Mouse (Mus musculus): ENCODE results near the gene Slc38a4. TPM values are rescaled to one million over a fixed set of nuclear protein-coding genes. Genes with fewer than 3 reads are reported as not detected.

The Slc38a4 gene
- polyA plus RNA-seq, 1 experiment from 2014 or later, result 28.6 TPM

GRCm38 (mm10) chr15:97002752-97003151 is 53.0 kb downstream of the Slc38a4 start:
- Histone ChIP-seq H3K4me3 (peak overlapping the region; percentile 36), H3K4me1 (replicated peaks) (peaks cover 24% of the 10 kb centered on the region)
- 59% methylated on average over 12 of the region's 12 CpGs for WGBS

DNA sequence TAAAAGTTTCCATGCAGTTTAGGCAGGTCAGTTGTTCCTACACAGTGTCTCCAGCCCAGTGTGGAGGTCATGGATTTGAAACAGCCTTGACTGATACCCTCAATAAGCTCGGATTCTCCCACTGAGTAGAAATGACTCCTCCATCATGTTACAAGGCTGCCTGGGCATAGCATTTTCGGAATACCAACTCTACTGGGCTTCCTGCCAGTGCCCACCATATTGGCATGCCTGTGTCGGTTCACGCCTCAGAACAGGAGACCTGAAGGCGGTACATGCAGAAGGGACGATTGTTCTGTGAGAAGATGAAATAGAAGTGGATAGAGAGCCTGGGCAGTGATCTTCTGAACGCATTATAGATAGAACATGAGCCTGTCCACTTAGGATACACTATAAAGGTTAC is 53.9 kb downstream of the Slc38a4 start:
- H3K27ac ChIP-seq, result peak overlapping the region; percentile 78
- H3K27me3 ChIP-seq (ENCODE audit: insufficient read depth, poor library complexity, severe bottlenecking), result no peaks in the 10 kb centered on the region
- H3K9me3 ChIP-seq, result no peaks in the 10 kb centered on the region
- WGBS, result 90% methylated on average over 7 of the region's 7 CpGs
- H3K36me3 ChIP-seq, result no peaks in the 10 kb centered on the region
- no peak overlapping the region for H3K4me3 ChIP-seq
- H3K4me1 ChIP-seq (replicated peaks), result peaks cover 24% of the 10 kb centered on the region
- no peak for DNase-seq (ENCODE audit: low spot score)

More at GRCm38 (mm10) chr15:97002752-97003151, 53.0 kb downstream of the Slc38a4 start:
- DNase-seq (ENCODE audit: low spot score), result no peak
- H3K27ac ChIP-seq, result 0 out of 2 replicates have a peak overlapping the region, but pooled peaks have one; percentile 53
- no peaks in the 10 kb centered on the region for H3K27me3 ChIP-seq (ENCODE audit: insufficient read depth, poor library complexity, severe bottlenecking)
- no peaks in the 10 kb centered on the region for H3K9me3 ChIP-seq
- no peaks in the 10 kb centered on the region for H3K36me3 ChIP-seq

DNA sequence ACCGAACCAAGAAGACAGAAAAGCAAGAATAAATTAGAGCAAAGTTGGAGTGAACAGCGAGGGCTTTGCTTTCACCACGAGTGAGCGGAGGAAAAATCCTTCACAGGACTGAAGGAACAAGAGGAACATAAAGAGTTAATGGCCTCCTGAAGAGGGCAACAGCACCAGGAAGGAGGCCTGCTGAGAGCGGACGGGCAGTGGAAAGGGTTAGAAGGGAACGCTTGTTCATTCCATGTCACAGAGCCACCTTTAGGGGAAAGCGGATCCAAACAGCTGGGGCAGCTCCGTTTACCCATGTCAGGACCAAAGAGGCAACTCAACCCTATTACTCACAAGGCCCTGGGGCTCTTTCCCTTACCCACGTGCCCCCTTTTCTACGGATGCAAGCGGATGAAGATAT is 54.3 kb downstream of the Slc38a4 start:
- Histone ChIP-seq H3K9me3 (no peaks in the 10 kb centered on the region), H3K27ac (peak overlapping the region; percentile 78), H3K4me3 (no peak overlapping the region), H3K4me1 (replicated peaks) (peaks cover 24% of the 10 kb centered on the region), H3K36me3 (peaks cover 1% of the 10 kb centered on the region; the same call in 1 of the 2 replicates), H3K27me3 (ENCODE audit: insufficient read depth, poor library complexity, severe bottlenecking) (no peaks in the 10 kb centered on the region)
- WGBS, result 52% methylated on average over 12 of the region's 12 CpGs
- DNase-seq (ENCODE audit: low spot score), result peak; percentile 46

DNA sequence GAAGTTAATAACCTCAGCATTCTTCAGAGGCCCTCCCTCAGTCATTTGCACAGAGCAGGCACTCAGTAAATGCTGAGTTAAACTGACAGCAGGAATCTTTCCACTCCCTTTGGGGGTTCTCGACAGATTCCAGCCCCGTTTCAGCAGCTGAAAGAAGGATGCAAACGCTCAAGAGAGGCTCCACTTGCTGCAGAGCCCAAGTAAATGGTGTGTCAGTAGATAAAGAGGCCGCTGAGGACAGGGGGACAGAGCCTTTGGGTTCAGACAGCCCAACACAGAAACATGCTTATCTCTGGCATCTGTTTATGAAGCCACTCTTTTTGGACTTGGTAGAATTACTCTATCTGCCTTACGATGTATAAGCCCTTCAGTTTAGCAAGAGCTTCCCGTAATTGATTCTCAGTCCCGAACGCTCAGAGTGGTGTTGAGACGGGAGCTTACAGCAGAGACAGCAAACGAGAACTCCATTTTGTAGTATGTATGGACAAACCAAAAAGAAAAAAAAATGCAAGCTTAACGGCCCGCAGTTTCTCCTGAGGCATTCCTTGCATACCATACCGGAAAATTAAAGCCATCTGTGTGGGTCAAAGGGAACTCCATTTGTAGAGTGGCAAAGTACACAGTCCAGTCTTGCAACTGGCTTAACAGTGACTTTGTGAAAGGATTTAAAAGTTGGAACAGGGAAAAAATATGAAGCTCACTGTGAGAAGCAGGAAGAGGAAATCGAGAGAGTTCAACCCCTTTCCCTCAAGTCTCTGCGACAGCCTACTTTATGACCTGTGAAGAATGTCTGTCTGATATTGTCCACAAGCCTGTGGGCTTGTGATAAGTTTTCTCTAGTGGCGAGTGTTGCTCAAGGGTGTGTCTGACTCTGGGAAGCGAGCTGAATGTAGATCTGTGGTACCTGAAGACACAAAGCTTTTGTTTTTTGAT is 55.2 kb downstream of the Slc38a4 start:
- Histone ChIP-seq H3K36me3 (peaks cover 3% of the 10 kb centered on the region; the same call in 1 of the 2 replicates), H3K4me3 (no peak overlapping the region), H3K4me1 (replicated peaks) (peaks cover 24% of the 10 kb centered on the region), H3K9me3 (no peaks in the 10 kb centered on the region), H3K27ac (peak overlapping the region; percentile 78), H3K27me3 (ENCODE audit: insufficient read depth, poor library complexity, severe bottlenecking) (no peaks in the 10 kb centered on the region)
- WGBS, result 53% methylated on average over 17 of the region's 17 CpGs
- peak; percentile 26 for DNase-seq (ENCODE audit: low spot score)

DNA sequence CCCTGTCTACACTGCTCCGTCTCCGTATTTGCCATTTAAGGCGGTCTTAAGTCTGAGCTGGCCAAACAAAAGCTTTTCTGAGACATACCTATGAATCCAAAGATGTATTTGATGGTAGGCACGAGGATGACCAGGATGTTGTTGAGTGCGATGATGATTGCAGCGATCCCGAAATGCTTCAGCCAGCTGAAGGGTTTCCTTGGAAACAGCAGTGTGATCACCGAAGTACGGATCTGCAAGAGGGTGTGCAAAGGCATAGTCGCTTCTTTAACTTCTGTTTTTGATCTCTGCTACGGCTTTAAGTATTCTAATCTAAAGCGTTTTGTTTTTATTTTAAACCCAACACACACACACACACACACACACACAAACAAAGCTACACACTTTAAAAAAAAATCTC is 56.4 kb downstream of the Slc38a4 start:
- WGBS, result 76% methylated on average over 12 of the region's 12 CpGs
- no peak for DNase-seq (ENCODE audit: low spot score)
- Histone ChIP-seq H3K9me3 (no peaks in the 10 kb centered on the region), H3K36me3 (peaks cover 3% of the 10 kb centered on the region; the same call in 1 of the 2 replicates), H3K4me3 (no peak overlapping the region), H3K4me1 (replicated peaks) (peaks cover 24% of the 10 kb centered on the region), H3K27me3 (ENCODE audit: insufficient read depth, poor library complexity, severe bottlenecking) (no peaks in the 10 kb centered on the region), H3K27ac (peak overlapping the region; percentile 78; the same call in 1 of the 2 replicates)

DNA sequence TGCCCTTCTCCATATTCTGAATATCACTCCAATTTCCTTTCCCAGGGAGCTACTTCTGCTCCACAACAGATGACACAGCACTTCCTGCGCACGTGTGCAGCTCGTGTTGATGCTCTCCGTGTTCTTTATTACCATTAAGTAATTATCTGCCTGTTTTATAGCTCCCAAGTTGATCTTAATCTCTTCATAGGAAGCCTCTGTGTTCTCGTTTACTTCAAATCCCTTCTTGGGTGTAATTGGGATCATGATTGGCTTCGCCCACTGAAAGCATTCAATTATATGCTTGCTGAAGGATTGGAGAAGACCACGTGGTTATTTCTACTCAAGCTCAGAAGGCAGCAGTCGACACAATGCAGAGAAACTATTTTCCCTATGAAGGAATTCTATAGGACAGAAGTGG is 70.1 kb downstream of the Slc38a4 start:
- H3K4me3 ChIP-seq, result no peak overlapping the region
- no peaks in the 10 kb centered on the region for H3K9me3 ChIP-seq
- no peaks in the 10 kb centered on the region for H3K4me1 ChIP-seq (replicated peaks)
- no peak overlapping the region for H3K27ac ChIP-seq
- no peaks in the 10 kb centered on the region for H3K27me3 ChIP-seq (ENCODE audit: insufficient read depth, poor library complexity, severe bottlenecking)
- no peaks in the 10 kb centered on the region for H3K36me3 ChIP-seq
- 81% methylated on average over 8 of the region's 8 CpGs for WGBS
- no peak for DNase-seq (ENCODE audit: low spot score)

- no peak overlapping the region for H3K27ac ChIP-seq
- no peak for DNase-seq (ENCODE audit: low spot score)
- WGBS, result 89% methylated on average over 13 of the region's 13 CpGs
- no peaks in the 10 kb centered on the region for H3K9me3 ChIP-seq
- no peaks in the 10 kb centered on the region for H3K27me3 ChIP-seq (ENCODE audit: insufficient read depth, poor library complexity, severe bottlenecking)
- H3K36me3 ChIP-seq, result no peaks in the 10 kb centered on the region
- H3K4me1 ChIP-seq (replicated peaks), result no peaks in the 10 kb centered on the region
- no peak overlapping the region for H3K4me3 ChIP-seq
Measured at GRCm38 (mm10) chr15:96983581-96984330, 72.0 kb downstream of the Slc38a4 start.

DNA sequence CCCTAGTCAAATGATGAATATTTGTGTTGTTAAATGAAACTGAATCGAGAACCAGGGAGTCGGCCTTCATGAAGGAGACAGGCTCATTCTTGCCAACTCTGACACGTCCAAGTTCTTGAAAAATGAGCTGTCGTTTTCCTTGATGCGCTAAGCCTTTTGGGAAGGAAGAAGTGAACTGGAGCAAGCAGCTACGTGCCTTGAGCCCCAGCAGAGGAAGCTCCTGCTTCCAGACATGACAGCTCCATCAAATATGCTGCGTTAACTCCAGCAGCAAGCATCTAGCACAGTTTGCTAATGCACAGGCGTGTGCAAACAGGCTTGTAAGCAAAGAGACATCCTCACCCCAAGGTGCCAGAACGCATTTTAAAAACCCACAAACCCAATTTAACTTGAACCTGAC is 80.6 kb downstream of the Slc38a4 start:
- H3K27me3 ChIP-seq (ENCODE audit: insufficient read depth, poor library complexity, severe bottlenecking), result no peaks in the 10 kb centered on the region
- no peak overlapping the region for H3K4me3 ChIP-seq
- no peaks in the 10 kb centered on the region for H3K4me1 ChIP-seq (replicated peaks)
- no peaks in the 10 kb centered on the region for H3K36me3 ChIP-seq
- 88% methylated on average over 9 of the region's 9 CpGs for WGBS
- no peak overlapping the region for H3K27ac ChIP-seq
- 0 out of 2 replicates have a peak, but pooled peaks cover 4% of the 10 kb centered on the region for H3K9me3 ChIP-seq
- no peak for DNase-seq (ENCODE audit: low spot score)

DNA sequence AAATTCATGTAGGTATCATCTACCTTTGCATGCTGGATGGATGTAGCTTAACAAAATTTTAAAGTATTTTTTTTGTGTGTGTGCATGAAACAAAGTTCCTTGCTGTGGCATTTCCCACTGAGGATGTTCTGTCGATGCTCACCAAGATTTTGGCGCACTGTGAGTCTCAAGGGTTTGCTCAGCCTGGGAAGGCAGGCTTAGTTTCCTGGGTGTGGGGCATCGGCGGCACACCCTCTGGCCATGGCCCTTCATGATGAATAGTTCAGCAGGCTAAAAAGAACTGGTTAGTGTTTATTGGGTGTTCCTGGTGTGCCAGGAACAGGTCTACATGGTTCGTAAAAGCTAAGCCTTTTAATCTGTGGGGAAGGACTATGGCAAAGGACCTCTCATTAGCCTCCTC is 81.6 kb downstream of the Slc38a4 start:
- no peaks in the 10 kb centered on the region for H3K36me3 ChIP-seq
- H3K4me3 ChIP-seq, result no peak overlapping the region
- no peak overlapping the region for H3K27ac ChIP-seq
- 97% methylated on average over 5 of the region's 5 CpGs for WGBS
- H3K9me3 ChIP-seq, result 0 out of 2 replicates have a peak, but pooled peaks cover 4% of the 10 kb centered on the region
- no peaks in the 10 kb centered on the region for H3K27me3 ChIP-seq (ENCODE audit: insufficient read depth, poor library complexity, severe bottlenecking)
- no peaks in the 10 kb centered on the region for H3K4me1 ChIP-seq (replicated peaks)
- no peak for DNase-seq (ENCODE audit: low spot score)

GRCm38 (mm10) chr15:96973370-96973769 is 82.4 kb downstream of the Slc38a4 start:
- Histone ChIP-seq H3K36me3 (no peaks in the 10 kb centered on the region), H3K27ac (no peak overlapping the region), H3K9me3 (0 out of 2 replicates have a peak, but pooled peaks cover 4% of the 10 kb centered on the region), H3K4me1 (replicated peaks) (no peaks in the 10 kb centered on the region), H3K4me3 (no peak overlapping the region), H3K27me3 (ENCODE audit: insufficient read depth, poor library complexity, severe bottlenecking) (no peaks in the 10 kb centered on the region)
- DNase-seq (ENCODE audit: low spot score), result no peak
- 98% methylated on average over 4 of the region's 4 CpGs for WGBS

DNA sequence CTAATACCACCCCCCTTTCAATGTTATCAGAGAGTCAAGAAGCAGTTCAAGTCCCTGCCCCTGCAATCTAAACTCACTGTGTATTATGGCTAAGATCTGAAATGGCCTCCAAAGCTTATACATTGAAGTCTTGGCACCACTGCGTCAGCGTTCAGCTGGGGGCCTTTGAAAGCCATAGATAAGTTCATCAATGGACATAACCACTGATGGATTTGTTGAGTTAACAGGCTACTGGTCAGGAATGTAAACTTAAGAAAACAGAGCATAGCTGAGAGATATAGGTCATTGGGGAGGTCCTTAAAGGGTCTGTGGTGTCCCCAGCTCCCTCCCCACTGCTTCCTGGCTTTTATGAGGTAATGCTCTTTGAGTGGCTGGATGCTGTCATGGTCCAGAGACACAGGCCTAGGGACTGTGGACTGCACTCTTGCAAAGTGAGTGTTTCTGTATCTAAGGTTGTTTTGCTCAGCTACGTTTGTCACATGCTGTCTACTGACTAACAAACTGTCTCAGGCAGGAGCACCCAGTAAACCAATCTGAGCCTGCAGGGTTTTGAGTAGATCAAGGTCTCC is 83.0 kb downstream of the Slc38a4 start:
- Histone ChIP-seq H3K4me3 (no peak overlapping the region), H3K27ac (no peak overlapping the region), H3K9me3 (0 out of 2 replicates have a peak, but pooled peaks cover 4% of the 10 kb centered on the region), H3K4me1 (replicated peaks) (no peaks in the 10 kb centered on the region), H3K27me3 (ENCODE audit: insufficient read depth, poor library complexity, severe bottlenecking) (no peaks in the 10 kb centered on the region), H3K36me3 (no peaks in the 10 kb centered on the region)
- DNase-seq (ENCODE audit: low spot score), result no peak
- WGBS, result 91% methylated on average over 3 of the region's 3 CpGs

DNA sequence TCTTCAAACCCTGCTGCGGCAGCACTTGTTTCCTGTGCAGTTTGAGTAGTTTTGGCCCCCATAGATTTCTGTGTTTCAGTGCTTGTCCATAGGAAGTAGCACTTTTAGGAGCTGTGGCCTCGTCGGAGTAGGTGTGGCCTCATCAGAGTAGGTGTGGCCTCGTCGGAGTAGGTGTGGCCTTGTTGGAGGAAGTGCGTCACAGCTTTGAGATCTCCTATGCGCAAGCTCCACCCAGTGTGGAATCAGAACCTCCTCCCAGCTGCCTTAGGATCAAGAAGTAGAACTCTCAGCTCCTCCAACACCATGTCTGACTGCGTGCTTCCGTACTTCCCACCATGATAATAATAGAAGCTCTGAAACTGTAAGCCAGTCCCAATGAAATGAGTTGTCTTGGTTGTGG is 83.8 kb downstream of the Slc38a4 start:
- DNase-seq (ENCODE audit: low spot score), result no peak
- Histone ChIP-seq H3K4me3 (no peak overlapping the region), H3K27ac (no peak overlapping the region), H3K36me3 (no peaks in the 10 kb centered on the region), H3K4me1 (replicated peaks) (no peaks in the 10 kb centered on the region), H3K27me3 (ENCODE audit: insufficient read depth, poor library complexity, severe bottlenecking) (no peaks in the 10 kb centered on the region), H3K9me3 (no peaks in the 10 kb centered on the region)
- WGBS, result 92% methylated on average over 9 of the region's 9 CpGs
